Mouse (Mus musculus) liver, embryonic 14.5 days (tissue): ENCODE results near the gene Inka1. TPM values are rescaled to one million over a fixed set of nuclear protein-coding genes. Genes with fewer than 3 reads are reported as not detected.

ENCODE experiments used
- ATAC-seq: fragments of 200-750 bp; cut with Nextera tagmentation; 2 replicates; pipeline ENCODE4 v1.8.0; 2017; ENCODE audit warnings: moderate number of reproducible peaks, mild to moderate bottlenecking, moderate library complexity; ENCODE audit not compliant: insufficient read depth
- DNase-seq, 3 experiments: peaks; one replicate each; pipeline ENCODE4 v3.0.0-alpha.2; 2012 to 2013; ENCODE audit warnings: low read depth in 3 of 3, low spot score in 3 of 3
- H3K27ac ChIP-seq: fragments of 300-500 bp; sonication (generic); 2 replicates; pipeline ENCODE4 v1.5.1; 2014; ENCODE audit warnings: moderate library complexity, mild to moderate bottlenecking, control low read depth, inconsistent platforms
- H3K27me3 ChIP-seq: fragments of 300-500 bp; sonication (generic); 2 replicates; pipeline ENCODE4 v1.6.1; 2014; ENCODE audit warnings: mild to moderate bottlenecking, low read length, moderate library complexity; ENCODE audit not compliant: control insufficient read depth, insufficient read depth
- H3K36me3 ChIP-seq: fragments of 300-500 bp; sonication (generic); replicated peaks from 2 replicates; pipeline ENCODE4 v1.6.1; 2014; ENCODE audit warnings: low read depth; ENCODE audit not compliant: control insufficient read depth, insufficient read depth
- H3K4me1 ChIP-seq, 2 experiments: fragments of 200-500 bp in 1 of 2; fragments of 300-500 bp in 1 of 2; sonication (generic) in 1 of 2; replicated peaks; 2 replicates each; pipeline ENCODE4 v1.6.1; 2012 to 2014; ENCODE audit warnings: antibody characterized with exemption in 1 of 2, inconsistent platforms in 1 of 2, low read length in 1 of 2; ENCODE audit not compliant: control insufficient read depth in 2 of 2, insufficient read depth in 2 of 2
- H3K4me2 ChIP-seq: fragments of 300-500 bp; sonication (generic); 2 replicates; pipeline ENCODE4 v1.6.1; 2014; ENCODE audit warnings: low read depth, mild to moderate bottlenecking, control low read depth, moderate library complexity
- H3K4me3 ChIP-seq, 2 experiments: fragments of 200-500 bp in 1 of 2; fragments of 300-500 bp in 1 of 2; sonication (generic) in 1 of 2; 2 replicates each; pipeline ENCODE4 v1.5.1; 2012 to 2014; ENCODE audit warnings: low read depth in 2 of 2, low read length in 2 of 2, mild to moderate bottlenecking in 2 of 2, control low read depth in 1 of 2, inconsistent platforms in 1 of 2, moderate library complexity in 1 of 2; ENCODE audit not compliant: insufficient read depth in 1 of 2
- H3K9ac ChIP-seq: fragments of 300-500 bp; sonication (generic); replicated peaks from 2 replicates; pipeline ENCODE4 v1.6.1; 2014; ENCODE audit warnings: mild to moderate bottlenecking, control low read depth, moderate library complexity
- H3K9me3 ChIP-seq: fragments of 300-500 bp; sonication (generic); 2 replicates; pipeline ENCODE4 v1.6.1; 2016; ENCODE audit warnings: low read length, mixed read lengths; ENCODE audit not compliant: control insufficient read depth
- CTCF ChIP-seq: IDR thresholded peaks from 2 replicates; pipeline ENCODE4 v1.5.1; 2016; ENCODE audit warnings: antibody characterized with exemption, low read depth, control low read depth
- EP300 ChIP-seq: IDR thresholded peaks from 2 replicates; pipeline ENCODE4 v1.6.1; 2016; ENCODE audit warnings: antibody characterized with exemption, low read depth
- WGBS: fragments of 180-500 bp; shearing (Covaris S2); extraction: QIAGEN DNeasy Blood & Tissue Kit; methylation state at CpG from one replicate; pipeline ENCODE4 v1.1.7; 2014; ENCODE audit not compliant: insufficient replicate concordance; 5-methylcytosine and 5-hydroxymethylcytosine counted together
- polyA plus RNA-seq, 2 experiments: library from polyadenylated mRNA; depleted of rRNA in 1 of 2; stranded (reverse) in 1 of 2; unstranded in 1 of 2; fragments of >200 nt; fragmentation: Nextera tagmentation in 1 of 2; extraction: Ambion mirVana in 1 of 2; gene quantifications; 2 replicates each; pipeline versions ENCODE4 v1.2.1 to v1.2.3; 2012 to 2014

Gene Inka1
- polyA plus RNA-seq, 2 experiments, result 33.0 to 51.6 TPM

GRCm38 (mm10) chr9:108002778-108003530, 17.3 kb upstream of the Inka1 start:
- under 1% methylated on average over 50 of the region's 50 CpGs for WGBS
- no peaks in the 10 kb centered on the region for H3K9me3 ChIP-seq
- peak overlapping the region; percentile 99 for H3K9ac ChIP-seq
- peak overlapping the region; percentile 89 for H3K27ac ChIP-seq
- ATAC-seq (peak; percentile 60), DNase-seq (no peak)
- peaks cover 8% of the 10 kb centered on the region for H3K36me3 ChIP-seq
- peak overlapping the region; percentile 80 for H3K4me2 ChIP-seq
- peak overlapping the region; percentile 92 to 95 for H3K4me3 ChIP-seq
- H3K27me3 ChIP-seq, result no peaks in the 10 kb centered on the region
- H3K4me1 ChIP-seq, result peaks cover 21% of the 10 kb centered on the region in 2 experiments
- TF ChIP-seq EP300 (no peak), CTCF (no peak)

GRCm38 (mm10) chr9:108001922-108002770, 16.5 kb upstream of the Inka1 start, which contains the start of gene Ip6k1:
Gene Ip6k1, plus strand, starts transcription at chr9:108002501.
- H3K27me3 ChIP-seq, result no peaks in the 10 kb centered on the region
- peak within 1 kb of the TSS; percentile 99 for H3K9ac ChIP-seq
- peak within 1 kb of the TSS; percentile 87 for H3K4me2 ChIP-seq
- WGBS, result under 1% methylated on average over 51 of the region's 51 CpGs
- TF ChIP-seq CTCF (no peak), EP300 (no peak)
- peak; percentile 100 for DNase-seq
- peaks cover 8% of the 10 kb centered on the region for H3K36me3 ChIP-seq
- peak within 1 kb of the TSS; percentile 89 for H3K27ac ChIP-seq
- peak; percentile 97 for ATAC-seq
- peaks cover 21% of the 10 kb centered on the region in 2 experiments for H3K4me1 ChIP-seq
- H3K9me3 ChIP-seq, result no peaks in the 10 kb centered on the region
- H3K4me3 ChIP-seq, result peak within 1 kb of the TSS; percentile 92 to 95

- DNase-seq (no peak), ATAC-seq (no peak)
- Histone ChIP-seq H3K36me3 (no peaks in the 10 kb centered on the region), H3K9ac (no peak within 1 kb of the TSS), H3K27me3 (no peaks in the 10 kb centered on the region), H3K27ac (no peak within 1 kb of the TSS), H3K9me3 (no peaks in the 10 kb centered on the region), H3K4me1 (no peaks in the 10 kb centered on the region), H3K4me2 (no peak within 1 kb of the TSS), H3K4me3 (no peak within 1 kb of the TSS)
- TF ChIP-seq CTCF, result no peak
- no peak for TF ChIP-seq EP300
- WGBS, result 69% methylated on average over 5 of the region's 5 CpGs
Observed at GRCm38 (mm10) chr9:107996049-107996448, 10.4 kb upstream of the Inka1 start, which contains the start of gene Gm20662. Gene Gm20662, plus strand, starts transcription at chr9:107996349.

GRCm38 (mm10) chr9:107995513-107995912, 9.8 kb upstream of the Inka1 start:
- WGBS, result 87% methylated on average over 21 of the region's 21 CpGs
- DNase-seq, result no peak
- no peak overlapping the region for H3K4me2 ChIP-seq
- H3K9ac ChIP-seq, result no peak overlapping the region
- H3K9me3 ChIP-seq, result no peaks in the 10 kb centered on the region
- ATAC-seq, result no peak
- no peak for TF ChIP-seq EP300
- no peaks in the 10 kb centered on the region for H3K27me3 ChIP-seq
- H3K36me3 ChIP-seq, result no peaks in the 10 kb centered on the region
- H3K27ac ChIP-seq, result no peak overlapping the region
- H3K4me1 ChIP-seq, result no peaks in the 10 kb centered on the region
- H3K4me3 ChIP-seq, result no peak overlapping the region

GRCm38 (mm10) chr9:107994464-107994863, 8.8 kb upstream of the Inka1 start:
- H3K36me3 ChIP-seq, result no peaks in the 10 kb centered on the region
- no peak for DNase-seq
- H3K9me3 ChIP-seq, result no peaks in the 10 kb centered on the region
- ATAC-seq, result no peak
- TF ChIP-seq CTCF (no peak), EP300 (no peak)
- no peak overlapping the region for H3K27ac ChIP-seq
- H3K27me3 ChIP-seq, result no peaks in the 10 kb centered on the region
- H3K9ac ChIP-seq, result no peak overlapping the region
- H3K4me2 ChIP-seq, result no peak overlapping the region
- 14% methylated on average over 2 of the region's 2 CpGs for WGBS
- H3K4me1 ChIP-seq, result peaks cover 0 to 3% of the 10 kb centered on the region in 2 experiments; a peak in 1 of 4 replicates
- no peak overlapping the region for H3K4me3 ChIP-seq
